Mouse (Mus musculus) brain, adult 10 weeks (tissue): ENCODE results near the gene Syp. TPM values are rescaled to one million over a fixed set of nuclear protein-coding genes. Genes with fewer than 3 reads are reported as not detected.

Experiments used
- polyA plus RNA-seq: library from polyadenylated mRNA; stranded (reverse); fragments of 350-450 nt; fragmentation: Illumina TruSeq; extraction: RNeasy Lipid Tissue Mini Kit (QIAGEN cat#74804); gene quantifications from one replicate; pipeline ENCODE4 v1.2.3, GENCODE M21; 2015; ENCODE audit warnings: low read depth, low replicate concordance

Gene Syp
- 1,230 TPM for polyA plus RNA-seq

GRCm38 (mm10) chrX:7638401-7639091 is at the start of gene Syp:
Gene Syp (plus strand): TSS chrX:7638471.

GRCm38 (mm10) chrX:7604879-7605574 is 33.2 kb upstream of the Syp start, which contains the start of gene Ccdc22:
Gene Ccdc22 (minus strand): TSS chrX:7605517.

GRCm38 (mm10) chrX:7606783-7607182 is 31.5 kb upstream of the Syp start, which contains the start of gene Cacna1f:
Gene Cacna1f (plus strand): TSS chrX:7607083.

GRCm38 (mm10) chrX:7657221-7657639 is 19.0 kb downstream of the Syp start, which contains the start of gene Prickle3:
Gene Prickle3 (plus strand): TSS chrX:7657260.

DNA sequence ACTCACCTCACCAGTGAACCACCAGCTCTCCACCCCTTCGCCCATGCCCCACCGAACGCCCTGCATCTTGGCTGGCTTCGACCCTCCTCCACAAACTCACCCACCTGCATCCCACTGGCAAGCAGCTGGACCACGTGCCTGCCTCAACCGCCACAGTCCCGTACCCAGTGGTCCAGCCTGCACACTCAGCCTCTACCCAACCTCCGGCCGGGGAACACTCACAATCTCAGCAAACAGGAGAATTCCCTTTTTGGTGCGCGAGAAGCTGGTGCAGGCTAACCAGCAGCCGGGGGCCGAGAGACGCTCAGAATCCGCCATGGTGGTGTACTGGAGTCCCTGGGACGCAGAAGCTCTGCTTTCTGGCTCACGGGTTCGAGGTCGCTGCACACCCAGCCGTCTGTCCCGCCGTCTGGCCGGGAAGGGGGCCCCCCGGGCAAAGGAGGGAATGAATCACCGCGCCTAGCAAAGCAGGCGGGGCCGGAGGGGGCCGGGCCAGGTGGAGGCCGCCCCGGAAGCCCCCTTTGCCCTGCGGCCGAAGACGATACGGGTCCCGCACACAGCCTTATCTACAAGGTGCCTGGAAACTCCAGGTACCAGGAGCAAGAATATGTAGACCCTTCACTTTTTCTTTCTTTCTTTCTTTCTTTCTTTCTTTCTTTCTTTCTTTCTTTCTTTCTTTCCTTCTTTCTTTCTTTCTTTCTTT is 32.8 kb downstream of the Syp start, which contains the start of gene Plp2:
Gene Plp2, minus strand, starts transcription at position 470 of the 703 bp plus-strand sequence.

GRCm38 (mm10) chrX:7680864-7681263 is 42.6 kb downstream of the Syp start, which contains the start of gene Magix:
Gene Magix (minus strand): TSS chrX:7681251.

DNA sequence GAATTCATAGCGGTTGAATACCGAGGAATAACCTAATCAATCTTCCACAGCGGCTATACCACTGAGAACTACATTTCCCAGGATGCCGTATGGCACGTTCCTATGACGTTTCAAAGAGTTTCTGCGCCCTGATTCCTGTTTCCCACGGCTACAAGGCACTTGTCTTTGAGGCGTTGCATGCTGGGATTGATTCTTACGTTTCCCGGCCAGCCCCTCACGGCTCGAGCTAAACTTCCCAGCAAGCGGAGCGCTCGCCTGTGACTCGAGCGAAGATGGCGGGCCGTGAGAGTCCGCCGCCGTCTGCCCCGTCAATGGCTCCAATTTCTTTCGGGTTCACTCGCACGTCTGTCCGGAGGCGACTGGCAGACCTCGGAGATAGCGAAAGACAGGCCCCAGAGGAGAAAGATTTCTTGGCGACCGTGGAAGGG is 58.7 kb downstream of the Syp start, which contains the start of gene Gpkow:
Gene Gpkow, plus strand, starts transcription at position 178 of the 428 bp plus-strand sequence.

Other genes starting within 250 kb of the Syp start
- gene Foxp3, start 64.8 kb upstream of the Syp start, polyA plus RNA-seq = not detected
- gene Ppp1r3f, start 64.2 kb upstream of the Syp start, polyA plus RNA-seq = 17.3 TPM
- gene Ccdc22, start 33.0 kb upstream of the Syp start, polyA plus RNA-seq = 26.3 TPM
- gene Cacna1f, start 31.4 kb upstream of the Syp start, polyA plus RNA-seq = 0.07 TPM
- gene Prickle3, start 18.8 kb downstream of the Syp start, polyA plus RNA-seq = 2.5 TPM
- gene Plp2, start 32.9 kb downstream of the Syp start, polyA plus RNA-seq = 11.6 TPM
- 0.33 TPM for gene Magix, start 42.8 kb downstream of the Syp start, polyA plus RNA-seq
- gene Gpkow, start 58.7 kb downstream of the Syp start, polyA plus RNA-seq = 41.6 TPM
- gene Wdr45, start 75.9 kb downstream of the Syp start, polyA plus RNA-seq = 61.8 TPM
- gene Gm45208, start 83.8 kb downstream of the Syp start, polyA plus RNA-seq = not detected
- gene Praf2, start 90.0 kb downstream of the Syp start, polyA plus RNA-seq = 124 TPM
- 6.7 TPM for gene Ccdc120, start 112.4 kb downstream of the Syp start, polyA plus RNA-seq
- gene Tfe3, start 124.1 kb downstream of the Syp start, polyA plus RNA-seq = 24.9 TPM
- gene Gripap1, start 151.3 kb downstream of the Syp start, polyA plus RNA-seq = 88.6 TPM
- 6.4 TPM for gene Kcnd1, start 183.8 kb downstream of the Syp start, polyA plus RNA-seq
- gene Otud5, start 202.9 kb downstream of the Syp start, polyA plus RNA-seq = 71.5 TPM
- 47.5 TPM for gene Pim2, start 239.8 kb downstream of the Syp start, polyA plus RNA-seq
- gene Slc35a2, start 245.6 kb downstream of the Syp start, polyA plus RNA-seq = 30.6 TPM